ENCODE assay signal across 8 mouse cellular contexts in the genomic region with DNA sequence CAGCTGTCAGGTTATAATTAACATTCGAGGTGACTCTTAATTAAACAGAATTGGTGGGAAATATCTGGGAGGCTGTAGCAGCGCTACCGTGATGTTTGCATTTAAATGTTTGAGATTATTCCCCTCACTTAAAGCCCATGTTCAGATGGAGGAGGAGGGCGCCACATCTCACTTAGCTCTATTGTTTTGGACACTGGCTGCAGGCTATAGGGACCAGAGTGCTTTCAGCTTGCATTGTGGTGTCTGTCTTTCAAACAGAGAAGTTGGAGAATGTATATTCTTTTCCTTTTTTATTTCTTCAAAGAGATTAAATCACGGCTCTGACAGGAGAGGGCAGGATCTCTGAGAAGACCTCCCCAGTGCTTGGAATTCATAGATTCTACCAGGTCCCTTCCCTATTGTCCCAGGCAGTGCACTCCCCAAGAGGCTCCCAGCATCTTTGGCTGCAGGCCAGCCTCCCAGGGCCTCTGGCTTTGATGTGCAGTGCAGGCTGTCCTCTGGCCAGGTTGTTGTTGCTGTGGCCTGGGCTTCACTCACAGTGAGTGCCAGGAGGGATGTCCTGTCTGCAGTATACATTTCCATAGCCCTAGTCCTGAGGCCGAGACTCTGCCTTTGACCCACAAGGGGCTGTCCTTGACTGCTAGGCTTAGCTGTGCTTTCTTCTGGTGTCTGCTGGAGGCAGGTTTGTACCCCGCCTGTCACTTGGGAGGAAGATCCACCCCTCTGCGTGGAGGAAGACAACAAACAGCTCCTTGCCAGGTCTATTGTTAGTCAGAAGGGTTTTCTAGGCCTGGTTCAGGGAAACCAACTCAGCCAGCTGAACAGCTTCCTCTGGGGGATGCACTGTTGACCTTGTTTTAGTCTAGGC.
DNase-seq lines count a peak whose midpoint lies in the region; ATAC-seq lines count a peak whose summit lies in the region.

No protein-coding gene starts in this region.

- H3K4me3 ChIP-seq in embryonic facial prominence, embryonic 14.5 days (ENCODE audit: low read depth, low read length): no peak overlapping the region
- no peak overlapping the region for H3K4me3 ChIP-seq in heart, embryonic 14.5 days (ENCODE audit: control insufficient read depth in 1 of 2, insufficient read depth in 1 of 2, low read depth in 1 of 2, low read length in 2 of 2)
- no peak overlapping the region for H3K4me3 ChIP-seq in kidney, embryonic 16.5 days (ENCODE audit: low read length)

- ATAC-seq in frontal cortex, adult (ENCODE audit: low TSS enrichment): 0 out of 2 replicates have a peak, but pooled peaks have one; percentile 5
- ATAC-seq in embryonic facial prominence, embryonic 14.5 days (ENCODE audit: low read depth): peak; percentile 81
- peak; percentile 79 for ATAC-seq in heart, embryonic 14.5 days (ENCODE audit: insufficient number of reproducible peaks, insufficient read depth, low FRiP score, low read depth)
- ATAC-seq in kidney, embryonic 16.5 days (ENCODE audit: low FRiP score, low TSS enrichment): peak; percentile 93
- 0 out of 2 replicates have a peak, but pooled peaks have one; percentile 11 for ATAC-seq in monocyte, adult 5-6 weeks (replicated peaks; ENCODE audit: insufficient number of reproducible peaks, low FRiP score, low TSS enrichment, poor library complexity, severe bottlenecking)
- ATAC-seq in granulocyte monocyte progenitor cell, adult 5-6 weeks (replicated peaks; ENCODE audit: poor library complexity, severe bottlenecking): no peak

- peak overlapping the region; percentile 7; the same call in 1 of the 2 replicates for H3K27ac ChIP-seq in embryonic facial prominence, embryonic 14.5 days (replicated peaks; ENCODE audit: low read depth, low read length)
- peak overlapping the region; percentile 76 to 77 for H3K27ac ChIP-seq in heart, embryonic 14.5 days (replicated peaks in 1 of 2; ENCODE audit: control insufficient read depth in 1 of 2, insufficient read depth in 1 of 2, low read depth in 2 of 2, low read length in 2 of 2)
- peak overlapping the region; percentile 59; the same call in 1 of the 2 replicates for H3K27ac ChIP-seq in kidney, embryonic 16.5 days (ENCODE audit: low read length)

- no peaks in the 10 kb centered on the region for H3K36me3 ChIP-seq in embryonic facial prominence, embryonic 14.5 days (ENCODE audit: control insufficient read depth, insufficient read depth, low read length)
- no peaks in the 10 kb centered on the region for H3K36me3 ChIP-seq in heart, embryonic 14.5 days (ENCODE audit: control insufficient read depth, insufficient read depth, low read length)
- no peaks in the 10 kb centered on the region for H3K36me3 ChIP-seq in kidney, embryonic 16.5 days (ENCODE audit: insufficient read depth, low read length)

- no peaks in the 10 kb centered on the region for H3K9me3 ChIP-seq in embryonic facial prominence, embryonic 14.5 days (ENCODE audit: control insufficient read depth, low read length)
- no peaks in the 10 kb centered on the region for H3K9me3 ChIP-seq in heart, embryonic 14.5 days (ENCODE audit: control insufficient read depth, low read length)
- no peaks in the 10 kb centered on the region for H3K9me3 ChIP-seq in kidney, embryonic 16.5 days (ENCODE audit: low read length)

- whole genome bisulfite sequencing in embryonic facial prominence, embryonic 14.5 days: 47% methylated on average over 8 of the region's 8 CpGs
- WGBS in heart, embryonic 14.5 days: 45% methylated on average over 8 of the region's 8 CpGs
- 57% methylated on average over 8 of the region's 8 CpGs for WGBS in kidney, embryonic 16.5 days

- no peak overlapping the region for H3K9ac ChIP-seq in embryonic facial prominence, embryonic 14.5 days (ENCODE audit: low read depth, low read length)
- H3K9ac ChIP-seq in heart, embryonic 14.5 days (ENCODE audit: low read length): peak overlapping the region; percentile 22; the same call in 1 of the 2 replicates
- H3K9ac ChIP-seq in kidney, embryonic 16.5 days (replicated peaks; ENCODE audit: low read length): no peak overlapping the region

- DNase-seq in frontal cortex, postnatal 36 days (ENCODE audit: low spot score in 2 of 2): no peak
- DNase-seq in adrenal gland, adult 8-10 months: peak; percentile 80
- DNase-seq in embryonic facial prominence, embryonic 14.5 days (ENCODE audit: low spot score): peak; percentile 75

- peaks cover 15% of the 10 kb centered on the region for H3K4me1 ChIP-seq in embryonic facial prominence, embryonic 14.5 days (ENCODE audit: control insufficient read depth, insufficient read depth, low read length)
- H3K4me1 ChIP-seq in heart, embryonic 14.5 days (ENCODE audit: control insufficient read depth in 2 of 2, insufficient read depth in 2 of 2, low read length in 2 of 2): peaks cover 20 to 31% of the 10 kb centered on the region in 2 experiments
- H3K4me1 ChIP-seq in kidney, embryonic 16.5 days (ENCODE audit: insufficient read depth, low read length): peaks cover 25% of the 10 kb centered on the region

- H3K27me3 ChIP-seq in embryonic facial prominence, embryonic 14.5 days (replicated peaks; ENCODE audit: control insufficient read depth, insufficient read depth, low read length): no peaks in the 10 kb centered on the region
- H3K27me3 ChIP-seq in heart, embryonic 14.5 days (ENCODE audit: control insufficient read depth, insufficient read depth, low read length): no peaks in the 10 kb centered on the region
- H3K27me3 ChIP-seq in kidney, embryonic 16.5 days (ENCODE audit: insufficient read depth, low read length): no peaks in the 10 kb centered on the region

- no peak overlapping the region for H3K4me2 ChIP-seq in embryonic facial prominence, embryonic 14.5 days (ENCODE audit: low read depth, low read length)
- no peak overlapping the region for H3K4me2 ChIP-seq in heart, embryonic 14.5 days (ENCODE audit: low read length)
- H3K4me2 ChIP-seq in kidney, embryonic 16.5 days (replicated peaks; ENCODE audit: low read depth, low read length): no peak overlapping the region

Comparison
In these comparisons a context has a peak if more than half of its experiments do, and no peak if none do; other contexts are left out.
1. DNase-seq: peak in adrenal gland, adult 8-10 months (single experiment) and embryonic facial prominence, embryonic 14.5 days (single experiment); none in frontal cortex, postnatal 36 days (0 of 2).
2. H3K27ac ChIP-seq: peak in every context shown above with its lines; median percentile 76 in heart, embryonic 14.5 days; 59 in kidney, embryonic 16.5 days; 7 in embryonic facial prominence, embryonic 14.5 days.